ENCODE assay signal across 13 mouse cellular contexts in genomic region chr7:68470983-68471382, GRCm38 (mm10).
"Had no signal": no experiment of that assay in that cellular context is flagged by ENCODE, and none has a peak within 500 bp of the region (broad histone marks: within the 10 kb centered on the region; RNA-seq: fewer than 3 reads in every experiment).

No protein-coding gene starts in this region.

- DNase-seq: lung, adult 18-20 months; right cerebral cortex, adult 18-20 months; right cerebral cortex, postnatal 25 days; thymus, postnatal 36 days had no signal

- H3K9me3 ChIP-seq: limb, embryonic 13.5 days; midbrain, embryonic 13.5 days; neural tube, embryonic 15.5 days had no signal

- H3K4me3 ChIP-seq: layer of hippocampus, adult 2 months; left cerebral cortex, adult 2 months; limb, embryonic 13.5 days; midbrain, embryonic 13.5 days; myocyte; neural tube, embryonic 15.5 days had no signal

- H3K27me3 ChIP-seq: midbrain, embryonic 13.5 days; neural tube, embryonic 15.5 days had no signal

- H3K9ac ChIP-seq: limb, embryonic 13.5 days; liver, embryonic 14.5 days; midbrain, embryonic 13.5 days; neural tube, embryonic 15.5 days had no signal

- H3K27ac ChIP-seq: hindbrain, postnatal 0 days; kidney, postnatal 0 days; layer of hippocampus, adult 2 months; left cerebral cortex, adult 2 months; limb, embryonic 13.5 days; liver, embryonic 14.5 days; midbrain, embryonic 13.5 days; neural tube, embryonic 15.5 days had no signal

- H3K36me3 ChIP-seq: limb, embryonic 13.5 days; midbrain, embryonic 13.5 days; neural tube, embryonic 15.5 days had no signal

- H3K4me1 ChIP-seq: neural tube, embryonic 15.5 days had no signal

- H3K4me2 ChIP-seq: limb, embryonic 13.5 days; midbrain, embryonic 13.5 days; neural tube, embryonic 15.5 days had no signal

- ATAC-seq: hindbrain, postnatal 0 days; midbrain, embryonic 13.5 days had no signal
